Mouse (Mus musculus) erythroblast, embryonic 14.5 days (primary cell): Measurements from ENCODE around the gene Dynll2. TPM values are rescaled to one million over a fixed set of nuclear protein-coding genes. Genes with fewer than 3 reads are reported as not detected.

Experiments
- H3K27me3 ChIP-seq: 2 replicates; pipeline ENCODE4 v1.6.1; 2012; ENCODE audit warnings: inconsistent platforms; ENCODE audit not compliant: control insufficient read depth
- H3K36me3 ChIP-seq: 2 replicates; pipeline ENCODE4 v1.6.1; 2012; ENCODE audit warnings: mild to moderate bottlenecking, inconsistent platforms; ENCODE audit not compliant: control insufficient read depth
- H3K4me1 ChIP-seq: 2 replicates; pipeline ENCODE4 v1.6.1; 2012; ENCODE audit warnings: inconsistent platforms; ENCODE audit not compliant: control insufficient read depth
- H3K4me3 ChIP-seq: replicated peaks from 2 replicates; pipeline ENCODE3; 2012; ENCODE audit warnings: moderate library complexity, mild to moderate bottlenecking, inconsistent platforms
- H3K9me3 ChIP-seq: 2 replicates; pipeline ENCODE4 v1.6.1; 2012; ENCODE audit warnings: low read length, inconsistent platforms, mixed read lengths; ENCODE audit not compliant: control insufficient read depth
- GATA1 ChIP-seq: IDR thresholded peaks from 2 replicates; pipeline ENCODE4 v1.6.1; 2012; ENCODE audit warnings: low read length, inconsistent platforms, mixed read lengths
- TAL1 ChIP-seq: IDR thresholded peaks from 3 replicates; pipeline ENCODE4 v1.6.1; 2012; ENCODE audit warnings: low read length, inconsistent platforms, mixed read lengths
- polyA plus RNA-seq: library from polyadenylated mRNA; stranded (reverse); fragments of >175 nt; gene quantifications from 2 replicates; pipeline ENCODE4 v1.2.3, GENCODE M21; 2012

The Dynll2 gene
- polyA plus RNA-seq, 1 experiment, result 3.3 TPM

DNA sequence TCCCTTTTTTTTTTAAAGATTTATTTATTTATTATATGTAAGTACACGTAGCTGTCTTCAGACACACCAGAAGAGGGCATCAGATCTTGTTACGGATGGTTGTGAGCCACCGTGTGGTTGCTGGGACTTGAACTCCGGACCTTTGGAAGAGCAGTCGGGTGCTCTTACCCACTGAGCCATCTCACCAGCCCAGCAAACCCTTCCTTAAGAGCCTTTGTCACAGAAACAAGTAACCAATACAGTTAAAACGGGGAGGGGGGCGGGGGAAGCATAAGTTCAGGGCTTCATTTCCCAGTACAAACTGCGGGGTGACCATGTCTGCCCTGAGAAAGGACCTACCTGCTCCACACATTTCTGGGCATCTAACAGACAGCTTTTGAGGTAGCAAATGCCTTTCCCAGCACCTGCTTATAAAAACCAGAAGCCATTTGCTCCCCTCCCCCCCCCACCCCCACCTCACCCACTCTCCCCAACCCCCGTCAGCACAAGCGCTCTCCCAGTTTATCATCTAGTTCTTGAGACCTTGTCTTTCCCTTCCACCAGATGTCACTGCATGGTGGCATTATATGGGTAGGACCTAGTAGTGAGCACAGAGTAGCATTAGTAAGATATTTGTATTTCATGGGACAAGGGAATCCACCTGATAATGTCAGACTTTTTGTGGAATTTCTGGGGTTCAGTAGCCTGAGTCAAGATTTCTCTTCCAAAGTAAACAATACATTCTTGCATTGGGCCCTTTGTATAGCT is 13.6 kb downstream of the Dynll2 start:
- Histone ChIP-seq H3K9me3 (no peaks in the 10 kb centered on the region), H3K4me1 (peaks cover 4% of the 10 kb centered on the region), H3K4me3 (no peak overlapping the region), H3K36me3 (peaks cover 16% of the 10 kb centered on the region), H3K27me3 (peaks cover 8% of the 10 kb centered on the region)
- TF ChIP-seq GATA1 (no peak), TAL1 (no peak)

GRCm38 (mm10) chr11:87972829-87973228 is 14.5 kb downstream of the Dynll2 start:
- H3K9me3 ChIP-seq, result no peaks in the 10 kb centered on the region
- H3K4me1 ChIP-seq, result peaks cover 10% of the 10 kb centered on the region
- TF ChIP-seq GATA1 (no peak), TAL1 (no peak)
- peaks cover 8% of the 10 kb centered on the region for H3K27me3 ChIP-seq
- H3K4me3 ChIP-seq, result no peak overlapping the region
- H3K36me3 ChIP-seq, result peaks cover 7% of the 10 kb centered on the region

DNA sequence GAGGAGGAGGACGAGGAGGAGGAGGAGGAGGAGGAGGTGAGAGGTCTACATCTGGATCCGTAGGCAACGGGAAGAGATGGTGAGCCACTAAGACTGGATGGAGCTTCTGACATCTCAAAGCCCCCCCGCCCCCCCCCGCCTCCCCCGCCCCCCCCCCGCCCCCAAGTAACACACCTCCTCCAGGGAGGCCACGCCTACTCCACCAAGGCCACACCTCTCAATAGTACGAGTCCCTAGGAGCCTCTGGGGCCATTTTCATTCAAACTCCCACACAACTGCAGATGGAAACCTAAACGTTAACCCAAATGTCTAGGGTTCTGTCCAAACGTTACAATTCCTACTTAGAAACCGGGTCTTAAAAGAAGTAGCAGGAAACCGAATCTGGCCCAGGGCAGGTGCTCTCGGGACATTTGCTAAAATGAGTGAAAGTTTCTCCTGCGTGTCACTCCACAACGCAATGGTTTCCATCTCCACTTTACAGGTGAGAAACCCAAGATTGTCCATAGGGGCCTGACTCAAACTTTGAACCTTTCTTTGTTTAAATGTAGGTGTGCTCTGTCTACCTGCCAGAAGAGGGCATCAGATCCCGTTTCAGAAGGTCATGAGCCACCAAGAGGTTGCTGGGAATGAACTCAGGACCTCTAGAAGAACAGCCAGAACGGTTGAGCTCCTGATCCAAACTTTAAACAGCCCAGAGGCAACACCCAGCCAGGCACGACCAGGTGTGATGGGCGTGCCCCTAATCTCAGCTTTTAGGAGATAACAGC is 18.8 kb downstream of the Dynll2 start:
- peaks cover 12% of the 10 kb centered on the region for H3K4me1 ChIP-seq
- H3K9me3 ChIP-seq, result no peaks in the 10 kb centered on the region
- H3K4me3 ChIP-seq, result no peak overlapping the region
- H3K27me3 ChIP-seq, result peaks cover 12% of the 10 kb centered on the region
- no peaks in the 10 kb centered on the region for H3K36me3 ChIP-seq
- TF ChIP-seq GATA1 (no peak), TAL1 (no peak)

- TF ChIP-seq TAL1, result no peak
- TF ChIP-seq GATA1, result no peak
- Histone ChIP-seq H3K27me3 (peaks cover 8% of the 10 kb centered on the region; the same call in 1 of the 2 replicates), H3K4me1 (peaks cover 12% of the 10 kb centered on the region), H3K9me3 (no peaks in the 10 kb centered on the region), H3K36me3 (no peaks in the 10 kb centered on the region), H3K4me3 (peak overlapping the region; percentile 7)
Observed at GRCm38 (mm10) chr11:87967692-87968289, 19.5 kb downstream of the Dynll2 start.

GRCm38 (mm10) chr11:87966214-87966613 is 21.1 kb downstream of the Dynll2 start:
- TF ChIP-seq TAL1, result no peak
- no peak for TF ChIP-seq GATA1
- H3K36me3 ChIP-seq, result no peaks in the 10 kb centered on the region
- H3K4me3 ChIP-seq, result no peak overlapping the region
- no peaks in the 10 kb centered on the region for H3K9me3 ChIP-seq
- H3K27me3 ChIP-seq, result peaks cover 8% of the 10 kb centered on the region; the same call in 1 of the 2 replicates
- peaks cover 12% of the 10 kb centered on the region for H3K4me1 ChIP-seq

DNA sequence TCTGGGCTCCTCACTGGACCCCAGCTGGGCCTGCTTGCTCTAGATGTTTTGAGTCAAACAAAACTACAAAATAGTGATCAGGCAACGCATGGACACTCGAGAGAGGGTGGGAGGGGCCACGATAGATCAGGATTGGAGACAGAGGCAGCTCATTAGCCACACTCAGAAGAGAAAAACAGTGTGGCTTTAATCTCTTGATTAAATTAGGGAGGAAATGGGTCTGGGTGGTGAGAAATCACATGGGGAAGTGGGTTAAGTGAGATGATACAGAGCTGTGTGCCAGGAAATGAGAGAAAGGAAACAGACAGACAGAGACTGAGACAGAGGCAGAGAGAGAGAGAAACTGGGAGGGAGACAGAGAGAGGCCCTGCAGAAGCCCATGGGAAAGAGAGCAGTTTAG is 22.0 kb downstream of the Dynll2 start:
- peaks cover 6% of the 10 kb centered on the region; the same call in 1 of the 2 replicates for H3K27me3 ChIP-seq
- TF ChIP-seq TAL1, result no peak
- no peak for TF ChIP-seq GATA1
- no peak overlapping the region for H3K4me3 ChIP-seq
- peaks cover 12% of the 10 kb centered on the region for H3K4me1 ChIP-seq
- H3K36me3 ChIP-seq, result no peaks in the 10 kb centered on the region
- peaks cover 4% of the 10 kb centered on the region for H3K9me3 ChIP-seq

GRCm38 (mm10) chr11:87957066-87957465 is 30.3 kb downstream of the Dynll2 start:
- TF ChIP-seq GATA1 (no peak), TAL1 (no peak)
- Histone ChIP-seq H3K27me3 (no peaks in the 10 kb centered on the region), H3K36me3 (no peaks in the 10 kb centered on the region), H3K4me1 (no peaks in the 10 kb centered on the region), H3K4me3 (no peak overlapping the region), H3K9me3 (peaks cover 5% of the 10 kb centered on the region)

GRCm38 (mm10) chr11:87955144-87955543 is 32.2 kb downstream of the Dynll2 start:
- TF ChIP-seq TAL1 (no peak), GATA1 (no peak)
- Histone ChIP-seq H3K4me1 (no peaks in the 10 kb centered on the region), H3K4me3 (no peak overlapping the region), H3K27me3 (no peaks in the 10 kb centered on the region), H3K36me3 (no peaks in the 10 kb centered on the region), H3K9me3 (no peaks in the 10 kb centered on the region)

DNA sequence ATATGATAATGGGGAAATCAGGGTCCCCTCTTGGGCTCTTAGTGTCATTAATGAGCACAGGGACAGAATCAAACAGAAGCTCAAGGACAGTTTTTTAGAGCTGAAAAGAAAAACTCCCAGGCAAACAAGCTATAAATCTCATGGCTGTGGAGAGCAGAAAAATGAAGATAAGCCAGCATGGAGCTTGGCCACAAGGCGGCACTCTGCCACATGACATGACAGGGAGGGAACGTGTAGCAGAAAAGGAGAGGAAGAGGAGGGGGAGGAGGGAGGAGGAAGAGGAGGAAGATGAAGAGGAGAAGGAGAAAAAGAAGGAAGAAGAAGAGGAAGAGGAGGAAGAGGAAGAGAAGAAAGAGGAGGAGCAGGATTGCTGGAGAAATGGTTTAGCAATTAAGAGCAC is 37.3 kb downstream of the Dynll2 start:
- Histone ChIP-seq H3K4me1 (no peaks in the 10 kb centered on the region), H3K36me3 (no peaks in the 10 kb centered on the region), H3K27me3 (no peaks in the 10 kb centered on the region), H3K4me3 (no peak overlapping the region), H3K9me3 (no peaks in the 10 kb centered on the region)
- TF ChIP-seq TAL1, result no peak
- TF ChIP-seq GATA1, result no peak
